Mouse (Mus musculus) small intestine, adult 2 months (tissue): ENCODE data around the gene Ngb. TPM values are rescaled to one million over a fixed set of nuclear protein-coding genes. Genes with fewer than 3 reads are reported as not detected.

ENCODE experiments used
- H3K27ac ChIP-seq: fragments of 200-500 bp; 2 replicates; pipeline ENCODE4 v1.5.1; 2012; ENCODE audit warnings: low read depth, low read length, control low read depth, inconsistent platforms; ENCODE audit not compliant: insufficient read depth
- H3K27me3 ChIP-seq: fragments of 200-500 bp; 2 replicates; pipeline ENCODE4 v1.6.1; 2012; ENCODE audit warnings: mild to moderate bottlenecking, moderate library complexity, low read length, inconsistent platforms; ENCODE audit not compliant: control insufficient read depth, insufficient read depth
- H3K36me3 ChIP-seq: fragments of 200-500 bp; 2 replicates; pipeline ENCODE4 v1.6.1; 2012; ENCODE audit warnings: mild to moderate bottlenecking, low read length, control low read depth, inconsistent platforms; ENCODE audit not compliant: control insufficient read depth, insufficient read depth
- H3K4me1 ChIP-seq: fragments of 200-500 bp; 2 replicates; pipeline ENCODE4 v1.6.1; 2012; ENCODE audit warnings: low read length, inconsistent platforms, mixed read lengths; ENCODE audit not compliant: control insufficient read depth, insufficient read depth, insufficient read length
- H3K4me3 ChIP-seq: fragments of 200-500 bp; 2 replicates; pipeline ENCODE4 v1.5.1; 2012; ENCODE audit warnings: low read depth, mild to moderate bottlenecking, control low read depth, inconsistent platforms, low read length, moderate library complexity
- CTCF ChIP-seq: fragments of 200-500 bp; IDR thresholded peaks from 2 replicates; pipeline ENCODE4 v1.5.1; 2012; ENCODE audit warnings: low read depth, mild to moderate bottlenecking, control low read depth, inconsistent platforms, low read length, moderate library complexity, mixed read lengths; ENCODE audit not compliant: insufficient replicate concordance, insufficient read length; ENCODE audit errors: extremely low read depth
- POLR2A ChIP-seq: fragments of 200-500 bp; IDR thresholded peaks from 2 replicates; pipeline ENCODE4 v1.6.1; 2012; ENCODE audit warnings: low read depth, mild to moderate bottlenecking, control low read depth, inconsistent platforms, low read length, moderate library complexity
- WGBS: fragments of 180-500 bp; shearing (Covaris S2); methylation state at CpG from one replicate; pipeline ENCODE4 v1.1.7; 2018; 5-methylcytosine and 5-hydroxymethylcytosine counted together
- polyA plus RNA-seq: library from polyadenylated mRNA; depleted of rRNA; stranded (reverse); fragments of >200 nt; gene quantifications from 2 replicates; pipeline ENCODE4 v1.2.3, GENCODE M21; 2012

Ngb gene
- polyA plus RNA-seq, 1 experiment, result 1.2 TPM

- Histone ChIP-seq H3K36me3 (peaks cover 3% of the 10 kb centered on the region; the same call in 1 of the 2 replicates), H3K4me3 (no peak overlapping the region), H3K27ac (no peak overlapping the region), H3K27me3 (no peaks in the 10 kb centered on the region), H3K4me1 (no peaks in the 10 kb centered on the region)
- 90% methylated on average over 4 of the region's 4 CpGs for WGBS
- TF ChIP-seq POLR2A, result no peak
- no peak for TF ChIP-seq CTCF
These were observed 24.9 kb upstream of the Ngb start for GRCm38 (mm10) chr12:87127256-87127655.

GRCm38 (mm10) chr12:87121918-87122589 lies 19.7 kb upstream of the Ngb start:
- H3K4me1 ChIP-seq, result no peaks in the 10 kb centered on the region
- 78% methylated on average over 4 of the region's 4 CpGs for WGBS
- H3K27me3 ChIP-seq, result no peaks in the 10 kb centered on the region
- no peak overlapping the region for H3K27ac ChIP-seq
- H3K36me3 ChIP-seq, result peaks cover 9% of the 10 kb centered on the region; the same call in 1 of the 2 replicates
- TF ChIP-seq CTCF (no peak), POLR2A (no peak)
- H3K4me3 ChIP-seq, result no peak overlapping the region

GRCm38 (mm10) chr12:87107357-87107977 lies 5.1 kb upstream of the Ngb start:
- 58% methylated on average over 3 of the region's 3 CpGs for WGBS
- H3K4me3 ChIP-seq, result no peak overlapping the region
- peaks cover 5% of the 10 kb centered on the region; the same call in 1 of the 2 replicates for H3K36me3 ChIP-seq
- 0 out of 2 replicates have a peak, but pooled peaks cover under 1% of the 10 kb centered on the region for H3K27me3 ChIP-seq
- H3K4me1 ChIP-seq, result no peaks in the 10 kb centered on the region
- no peak overlapping the region for H3K27ac ChIP-seq
- TF ChIP-seq CTCF (no peak), POLR2A (no peak)

- H3K27me3 ChIP-seq, result peaks cover 8% of the 10 kb centered on the region
- H3K4me1 ChIP-seq, result no peaks in the 10 kb centered on the region; the same call in 1 of the 2 replicates
- 79% methylated on average over 4 of the region's 4 CpGs for WGBS
- H3K36me3 ChIP-seq, result peaks cover 3% of the 10 kb centered on the region; the same call in 1 of the 2 replicates
- TF ChIP-seq CTCF, result no peak
- TF ChIP-seq POLR2A, result no peak
- no peak overlapping the region for H3K4me3 ChIP-seq
- H3K27ac ChIP-seq, result no peak overlapping the region
These were observed 2.5 kb upstream of the Ngb start for GRCm38 (mm10) chr12:87104796-87105195.

GRCm38 (mm10) chr12:87103471-87103870 lies 1.1 kb upstream of the Ngb start:
- Histone ChIP-seq H3K27me3 (peaks cover 8% of the 10 kb centered on the region), H3K4me3 (no peak overlapping the region), H3K4me1 (no peaks in the 10 kb centered on the region; the same call in 1 of the 2 replicates), H3K36me3 (no peaks in the 10 kb centered on the region), H3K27ac (no peak overlapping the region)
- WGBS, result 84% methylated on average over 4 of the region's 4 CpGs
- TF ChIP-seq CTCF, result no peak
- no peak for TF ChIP-seq POLR2A

- Histone ChIP-seq H3K36me3 (no peaks in the 10 kb centered on the region), H3K4me1 (no peaks in the 10 kb centered on the region; the same call in 1 of the 2 replicates), H3K27me3 (peaks cover 8% of the 10 kb centered on the region), H3K27ac (no peak overlapping the region), H3K4me3 (no peak overlapping the region)
- WGBS, result 69% methylated on average over 4 of the region's 4 CpGs
- TF ChIP-seq CTCF (no peak), POLR2A (no peak)
These were observed 2.0 kb downstream of the Ngb start for GRCm38 (mm10) chr12:87100331-87100730.

GRCm38 (mm10) chr12:87093671-87094070 lies 8.7 kb downstream of the Ngb start:
- no peak overlapping the region for H3K27ac ChIP-seq
- no peak overlapping the region for H3K4me3 ChIP-seq

More at GRCm38 (mm10) chr12:87093671-87094070, 8.7 kb downstream of the Ngb start:
- peaks cover 11% of the 10 kb centered on the region for H3K4me1 ChIP-seq
- no peak for TF ChIP-seq CTCF
- TF ChIP-seq POLR2A, result no peak
- no peaks in the 10 kb centered on the region for H3K36me3 ChIP-seq
- no peaks in the 10 kb centered on the region for H3K27me3 ChIP-seq
- WGBS, result 67% methylated on average over 6 of the region's 6 CpGs
